Mouse (Mus musculus) lung, embryonic 14.5 days (tissue): ENCODE data around the gene Gm10188. TPM values are rescaled to one million over a fixed set of nuclear protein-coding genes. Genes with fewer than 3 reads are reported as not detected.

Source experiments
- ATAC-seq: fragments of 200-750 bp; cut with Nextera tagmentation; 2 replicates; pipeline ENCODE4 v1.8.0; 2017; ENCODE audit warnings: mild to moderate bottlenecking, moderate TSS enrichment, moderate library complexity; ENCODE audit not compliant: insufficient read depth
- DNase-seq: peaks from one replicate; pipeline ENCODE4 v3.0.0-alpha.2; 2015
- H3K27ac ChIP-seq: fragments of 300-500 bp; sonication (generic); 2 replicates; pipeline ENCODE4 v1.5.1; 2014; ENCODE audit warnings: low read depth, mild to moderate bottlenecking, moderate library complexity
- H3K27me3 ChIP-seq: fragments of 300-500 bp; sonication (generic); 2 replicates; pipeline ENCODE4 v1.6.1; 2014; ENCODE audit warnings: low read length, control low read depth; ENCODE audit not compliant: insufficient read depth
- H3K36me3 ChIP-seq: fragments of 300-500 bp; sonication (generic); 2 replicates; pipeline ENCODE4 v1.6.1; 2014; ENCODE audit warnings: control low read depth; ENCODE audit not compliant: insufficient read depth
- H3K4me1 ChIP-seq: fragments of 300-500 bp; sonication (generic); 2 replicates; pipeline ENCODE4 v1.6.1; 2014; ENCODE audit warnings: antibody characterized with exemption, control low read depth; ENCODE audit not compliant: insufficient read depth
- H3K4me2 ChIP-seq: fragments of 300-500 bp; sonication (generic); 2 replicates; pipeline ENCODE4 v1.6.1; 2014; ENCODE audit warnings: mild to moderate bottlenecking
- H3K4me3 ChIP-seq: fragments of 300-500 bp; sonication (generic); 2 replicates; pipeline ENCODE4 v1.5.1; 2014; ENCODE audit warnings: low read depth, low read length
- H3K9ac ChIP-seq: fragments of 300-500 bp; sonication (generic); 2 replicates; pipeline ENCODE4 v1.6.1; 2014
- H3K9me3 ChIP-seq: fragments of 300-500 bp; sonication (generic); 2 replicates; pipeline ENCODE4 v1.6.1; 2016; ENCODE audit warnings: low read depth, low read length, control low read depth
- CTCF ChIP-seq: IDR thresholded peaks from 2 replicates; pipeline ENCODE4 v1.5.1; 2016; ENCODE audit warnings: antibody characterized with exemption, low read depth
- WGBS: fragments of 180-500 bp; shearing (Covaris S2); extraction: QIAGEN DNeasy Blood & Tissue Kit; methylation state at CpG from one replicate; pipeline ENCODE4 v1.1.7; 2014; 5-methylcytosine and 5-hydroxymethylcytosine counted together
- polyA plus RNA-seq: library from polyadenylated mRNA; unstranded; fragments of >200 nt; fragmentation: Nextera tagmentation; extraction: Ambion mirVana; gene quantifications from 2 replicates; pipeline ENCODE4 v1.2.1, GENCODE M21; 2014

The Gm10188 gene
- polyA plus RNA-seq = not detected in 2 replicates

GRCm38 (mm10) chr1:132229667-132230066 is at the start of gene Gm10188:
Gm10188 (minus strand) TSS chr1:132229767.
- Histone ChIP-seq H3K4me2 (no peak within 1 kb of the TSS), H3K9ac (no peak within 1 kb of the TSS), H3K4me3 (no peak within 1 kb of the TSS), H3K36me3 (no peaks in the 10 kb centered on the region), H3K9me3 (no peaks in the 10 kb centered on the region), H3K27ac (no peak within 1 kb of the TSS), H3K4me1 (no peaks in the 10 kb centered on the region), H3K27me3 (no peaks in the 10 kb centered on the region)
- no peak for DNase-seq
- TF ChIP-seq CTCF = no peak
- no peak for ATAC-seq
- 75% methylated on average over 3 of the region's 3 CpGs for WGBS

DNA sequence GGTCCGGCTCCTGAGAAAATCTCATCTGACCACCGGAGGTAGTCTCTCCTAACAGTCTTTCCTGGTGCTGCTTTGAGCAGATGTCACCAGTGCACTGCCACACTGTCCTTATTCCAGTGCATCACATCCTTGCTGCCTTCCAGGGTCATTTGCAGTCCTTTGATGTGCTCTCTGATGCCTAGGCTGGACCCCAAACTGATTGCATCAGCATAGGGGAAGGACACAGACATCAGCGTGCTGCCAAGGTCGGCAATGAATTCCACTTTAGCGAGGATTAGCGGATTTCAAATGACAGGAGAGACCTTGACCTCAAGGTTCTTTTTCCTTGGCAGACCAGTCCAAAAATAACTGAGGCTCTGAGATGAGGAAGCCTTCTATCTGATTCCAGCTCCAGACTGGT is 47.6 kb upstream of the Gm10188 start:
- no peak overlapping the region for H3K9ac ChIP-seq
- whole genome bisulfite sequencing = 58% methylated on average over 6 of the region's 6 CpGs
- DNase-seq = no peak
- H3K4me2 ChIP-seq = no peak overlapping the region
- no peak for TF ChIP-seq CTCF
- ATAC-seq = no peak
- H3K4me1 ChIP-seq = no peaks in the 10 kb centered on the region
- no peaks in the 10 kb centered on the region for H3K27me3 ChIP-seq
- no peak overlapping the region for H3K4me3 ChIP-seq
- no peaks in the 10 kb centered on the region for H3K36me3 ChIP-seq
- H3K9me3 ChIP-seq = no peaks in the 10 kb centered on the region
- H3K27ac ChIP-seq = no peak overlapping the region

- 53% methylated on average over 3 of the region's 3 CpGs for WGBS
- Histone ChIP-seq H3K9me3 (no peaks in the 10 kb centered on the region), H3K4me1 (no peaks in the 10 kb centered on the region), H3K36me3 (no peaks in the 10 kb centered on the region), H3K4me2 (no peak overlapping the region), H3K4me3 (no peak overlapping the region), H3K9ac (no peak overlapping the region), H3K27me3 (no peaks in the 10 kb centered on the region), H3K27ac (no peak overlapping the region)
- no peak for DNase-seq
- no peak for TF ChIP-seq CTCF
- ATAC-seq = no peak
Measured at GRCm38 (mm10) chr1:132276694-132277093, 47.1 kb upstream of the Gm10188 start.

- H3K9me3 ChIP-seq = no peaks in the 10 kb centered on the region
- DNase-seq (no peak), ATAC-seq (no peak)
- no peaks in the 10 kb centered on the region for H3K27me3 ChIP-seq
- H3K9ac ChIP-seq = no peak overlapping the region
- no peaks in the 10 kb centered on the region for H3K36me3 ChIP-seq
- no peak overlapping the region for H3K4me3 ChIP-seq
- H3K4me2 ChIP-seq = no peak overlapping the region
- no peaks in the 10 kb centered on the region for H3K4me1 ChIP-seq
- 74% methylated on average over 3 of the region's 3 CpGs for WGBS
- TF ChIP-seq CTCF = no peak
- H3K27ac ChIP-seq = no peak overlapping the region
Measured at GRCm38 (mm10) chr1:132271237-132271636, 41.7 kb upstream of the Gm10188 start.

- 62% methylated on average over 7 of the region's 7 CpGs for WGBS
- TF ChIP-seq CTCF = no peak
Measured at GRCm38 (mm10) chr1:132268418-132269060, 39.0 kb upstream of the Gm10188 start.

GRCm38 (mm10) chr1:132267959-132268358 is 38.4 kb upstream of the Gm10188 start:
- Histone ChIP-seq H3K4me1 (no peaks in the 10 kb centered on the region), H3K9me3 (no peaks in the 10 kb centered on the region), H3K4me2 (no peak overlapping the region), H3K9ac (no peak overlapping the region), H3K4me3 (no peak overlapping the region), H3K27ac (no peak overlapping the region), H3K27me3 (no peaks in the 10 kb centered on the region), H3K36me3 (no peaks in the 10 kb centered on the region)
- no peak for DNase-seq
- TF ChIP-seq CTCF = no peak
- WGBS = 55% methylated on average over 2 of the region's 2 CpGs
- no peak for ATAC-seq

More at GRCm38 (mm10) chr1:132268418-132269060, 39.0 kb upstream of the Gm10188 start:
- Histone ChIP-seq H3K36me3 (no peaks in the 10 kb centered on the region), H3K9ac (no peak overlapping the region), H3K27ac (no peak overlapping the region), H3K4me3 (no peak overlapping the region), H3K4me2 (no peak overlapping the region), H3K9me3 (no peaks in the 10 kb centered on the region), H3K4me1 (no peaks in the 10 kb centered on the region), H3K27me3 (no peaks in the 10 kb centered on the region)
- no peak for DNase-seq
- no peak for ATAC-seq

DNA sequence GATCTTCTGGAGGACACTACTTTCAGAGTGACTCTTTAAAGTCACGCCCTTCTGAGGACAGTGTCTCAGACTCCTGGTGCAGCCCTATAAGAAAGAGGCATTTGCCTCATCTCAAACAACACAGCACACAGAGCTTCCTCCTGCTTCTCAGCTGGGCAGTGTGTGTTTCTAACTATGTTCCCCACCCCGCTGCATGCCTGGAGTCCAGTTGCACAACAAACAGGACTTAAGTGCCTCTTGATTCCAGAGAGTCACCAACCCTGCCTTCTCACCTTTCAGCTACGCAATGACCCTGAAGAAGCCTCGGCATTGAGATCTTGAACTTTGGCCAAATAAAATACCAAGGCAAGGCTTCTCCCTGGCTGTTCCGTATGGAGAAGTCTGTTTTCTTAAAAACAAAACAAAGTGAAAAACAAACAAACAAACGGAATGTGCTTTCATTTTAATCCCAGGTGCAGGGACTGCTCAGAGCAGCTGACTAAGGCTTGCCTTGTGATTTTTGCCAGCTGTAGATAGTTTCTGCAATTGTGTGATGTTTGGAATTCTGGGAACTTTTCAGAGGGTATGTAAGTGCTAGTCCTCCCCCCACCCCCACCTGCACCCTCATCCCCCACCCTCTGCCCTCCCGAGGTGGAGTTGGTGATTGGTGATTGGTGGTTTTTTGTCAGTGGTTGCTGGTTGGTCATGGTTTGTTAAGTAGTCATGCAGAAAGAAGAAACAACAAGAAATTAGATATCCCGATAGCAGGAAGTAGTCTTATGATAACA is 37.4 kb upstream of the Gm10188 start:
- ATAC-seq (no peak; the same call in 1 of the 2 replicates), DNase-seq (peak; percentile 40)
- Histone ChIP-seq H3K9ac (no peak overlapping the region), H3K4me2 (no peak overlapping the region), H3K27ac (no peak overlapping the region), H3K9me3 (no peaks in the 10 kb centered on the region), H3K4me1 (no peaks in the 10 kb centered on the region), H3K27me3 (no peaks in the 10 kb centered on the region), H3K36me3 (no peaks in the 10 kb centered on the region), H3K4me3 (no peak overlapping the region)
- TF ChIP-seq CTCF = no peak
- WGBS = 30% methylated on average over 8 of the region's 8 CpGs
